Mouse (Mus musculus) lung, adult 2 months (tissue): ENCODE data around the gene Taf1c. TPM values are rescaled to one million over a fixed set of nuclear protein-coding genes. Genes with fewer than 3 reads are reported as not detected.

ENCODE experiments used
- DNase-seq: peaks from one replicate; pipeline ENCODE4 v3.0.0; 2022
- H3K4me1 ChIP-seq: fragments of 200-500 bp; 2 replicates; pipeline ENCODE4 v1.6.1; 2011; ENCODE audit warnings: low read length; ENCODE audit not compliant: control insufficient read depth, insufficient read depth
- H3K4me3 ChIP-seq: fragments of 200-500 bp; replicated peaks from 2 replicates; pipeline ENCODE3; 2011; ENCODE audit warnings: low read depth, mild to moderate bottlenecking, control low read depth, low read length; ENCODE audit errors: extremely low read depth
- CTCF ChIP-seq: fragments of 200-500 bp; IDR thresholded peaks from 2 replicates; pipeline ENCODE4 v1.5.1; 2011; ENCODE audit warnings: mild to moderate bottlenecking, low read length, control low read depth; ENCODE audit not compliant: insufficient read depth
- POLR2A ChIP-seq: fragments of 200-500 bp; IDR thresholded peaks from 2 replicates; pipeline ENCODE4 v1.6.1; 2011; ENCODE audit warnings: low read depth, mild to moderate bottlenecking, control low read depth, low read length, borderline replicate concordance; ENCODE audit errors: extremely low read depth
- WGBS: fragments of 180-500 bp; shearing (Covaris S2); methylation state at CpG from one replicate; pipeline ENCODE4 v1.1.7; 2018; 5-methylcytosine and 5-hydroxymethylcytosine counted together
- polyA plus RNA-seq: library from polyadenylated mRNA; depleted of rRNA; stranded (reverse); fragments of >200 nt; gene quantifications from 2 replicates; pipeline ENCODE4 v1.2.3, GENCODE M21; 2012

Gene Taf1c
- polyA plus RNA-seq, 1 experiment: 17.6 TPM

GRCm38 (mm10) chr8:119624916-119625315 lies 19.9 kb upstream of the Taf1c start:
- DNase-seq: no peak
- WGBS: 84% methylated on average over 7 of the region's 7 CpGs
- H3K4me3 ChIP-seq: no peak overlapping the region
- TF ChIP-seq CTCF (no peak), POLR2A (no peak)
- H3K4me1 ChIP-seq: no peaks in the 10 kb centered on the region

- DNase-seq: no peak
- Histone ChIP-seq H3K4me1 (no peaks in the 10 kb centered on the region), H3K4me3 (no peak overlapping the region)
- 70% methylated on average over 1 of the region's 1 CpGs for WGBS
- no peak for TF ChIP-seq POLR2A
- TF ChIP-seq CTCF: no peak
Measured at GRCm38 (mm10) chr8:119623744-119624143, 18.7 kb upstream of the Taf1c start.

GRCm38 (mm10) chr8:119623061-119623460 lies 18.0 kb upstream of the Taf1c start:
- no peak overlapping the region for H3K4me3 ChIP-seq
- no peaks in the 10 kb centered on the region for H3K4me1 ChIP-seq
- no peak for DNase-seq
- TF ChIP-seq CTCF: no peak
- TF ChIP-seq POLR2A: no peak
- WGBS: 81% methylated on average over 8 of the region's 8 CpGs

- Histone ChIP-seq H3K4me1 (no peaks in the 10 kb centered on the region), H3K4me3 (no peak overlapping the region)
- no peak for DNase-seq
- WGBS: 59% methylated on average over 4 of the region's 4 CpGs
- TF ChIP-seq CTCF (no peak), POLR2A (no peak)
Measured at GRCm38 (mm10) chr8:119622555-119622954, 17.5 kb upstream of the Taf1c start.

- 81% methylated on average over 14 of the region's 14 CpGs for WGBS
- DNase-seq: no peak
- TF ChIP-seq CTCF: no peak
- TF ChIP-seq POLR2A: no peak
- Histone ChIP-seq H3K4me1 (no peaks in the 10 kb centered on the region), H3K4me3 (no peak overlapping the region)
Measured at GRCm38 (mm10) chr8:119620848-119621465, 15.9 kb upstream of the Taf1c start.

- 62% methylated on average over 6 of the region's 6 CpGs for WGBS
- DNase-seq: no peak
- no peaks in the 10 kb centered on the region for H3K4me1 ChIP-seq
- no peak overlapping the region for H3K4me3 ChIP-seq
- TF ChIP-seq POLR2A (no peak), CTCF (no peak)
Measured at GRCm38 (mm10) chr8:119620116-119620840, 15.3 kb upstream of the Taf1c start.

GRCm38 (mm10) chr8:119618887-119619286 lies 13.9 kb upstream of the Taf1c start:
- H3K4me1 ChIP-seq: no peaks in the 10 kb centered on the region
- H3K4me3 ChIP-seq: no peak overlapping the region
- 34% methylated on average over 5 of the region's 5 CpGs for WGBS
- TF ChIP-seq CTCF (no peak), POLR2A (no peak)
- no peak for DNase-seq

- no peak for DNase-seq
- 72% methylated on average over 5 of the region's 5 CpGs for WGBS
- Histone ChIP-seq H3K4me3 (no peak overlapping the region), H3K4me1 (no peaks in the 10 kb centered on the region)
- TF ChIP-seq CTCF (no peak), POLR2A (no peak)
Measured at GRCm38 (mm10) chr8:119617586-119617985, 12.6 kb upstream of the Taf1c start.

GRCm38 (mm10) chr8:119616811-119617210 lies 11.8 kb upstream of the Taf1c start:
- TF ChIP-seq POLR2A (no peak), CTCF (no peak)
- Histone ChIP-seq H3K4me3 (no peak overlapping the region), H3K4me1 (no peaks in the 10 kb centered on the region)
- WGBS: 90% methylated on average over 4 of the region's 4 CpGs
- DNase-seq: no peak

- TF ChIP-seq POLR2A (no peak), CTCF (no peak)
- Histone ChIP-seq H3K4me3 (no peak overlapping the region), H3K4me1 (no peaks in the 10 kb centered on the region)
- DNase-seq: no peak
- 70% methylated on average over 7 of the region's 7 CpGs for WGBS
Measured at GRCm38 (mm10) chr8:119616358-119616757, 11.3 kb upstream of the Taf1c start.
